In the genomic region with DNA sequence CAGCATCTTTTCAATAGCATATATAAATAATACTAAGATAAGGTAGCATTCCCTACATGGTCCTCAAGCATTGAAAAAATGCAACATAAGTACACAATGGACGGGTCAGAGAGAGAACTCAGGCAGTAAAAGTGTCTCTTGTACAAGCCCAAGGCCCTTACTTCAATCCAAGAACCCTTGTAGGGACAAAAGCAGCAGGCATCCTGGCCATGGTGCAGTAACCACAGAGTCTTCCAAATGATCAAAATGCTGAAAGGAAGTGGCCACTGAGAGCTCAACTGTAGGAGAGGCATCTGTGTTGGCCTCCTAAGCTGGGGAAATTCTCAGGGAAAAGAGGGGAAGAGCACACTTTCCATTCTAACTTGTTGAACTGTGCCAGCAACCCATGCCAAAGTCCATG, we compare ENCODE assay signal across 18 mouse cellular contexts.
"Had no signal": no experiment of that assay in that cellular context is flagged by ENCODE, and none has a peak within 500 bp of the region (broad histone marks: within the 10 kb centered on the region; RNA-seq: fewer than 3 reads in every experiment).

No protein-coding gene starts in this region.

- H3K27ac ChIP-seq: lung, embryonic 15.5 days; macrophage; midbrain, embryonic 13.5 days; midbrain, embryonic 15.5 days; neural tube, embryonic 13.5 days; neural tube, embryonic 15.5 days had no signal

- H3K4me3 ChIP-seq: lung, embryonic 15.5 days; megakaryocyte, embryonic 14.5 days; midbrain, embryonic 13.5 days; midbrain, embryonic 15.5 days; neural tube, embryonic 13.5 days; neural tube, embryonic 15.5 days had no signal

- DNase-seq: lung, adult 2 months; lung, postnatal 14 days; lung, postnatal 36 days; retina, postnatal 1 day; right cerebral cortex, adult 18-20 months; right cerebral cortex, postnatal 25 days; right cerebral cortex, postnatal 4 days; spleen, adult 18-20 months; thymus, adult 18-20 months; thymus, postnatal 14 days; thymus, postnatal 36 days had no signal
